Mouse (Mus musculus) MEL (cell line): ENCODE measurements around the gene Ncoa7. TPM values are rescaled to one million over a fixed set of nuclear protein-coding genes. Genes with fewer than 3 reads are reported as not detected.
"Not testable (repeated sequence)": the region's sequence is repeated elsewhere in the genome, so short reads cannot be mapped to it uniquely, and the experiment has no call there.

ENCODE experiments used
- DNase-seq: peaks from one replicate; pipeline ENCODE4 v3.0.0; 2011; ENCODE audit warnings: low read depth, low spot score
- H3K27ac ChIP-seq: 2 replicates; pipeline ENCODE4 v1.5.1; 2012; ENCODE audit warnings: low read depth, mild to moderate bottlenecking, control low read depth, low read length, moderate library complexity; ENCODE audit not compliant: control insufficient read depth
- H3K27me3 ChIP-seq, 2 experiments: fragments of 150-350 bp in 1 of 2; sonication (generic) in 1 of 2; 2 replicates each; pipeline ENCODE4 v1.6.1; 2012; ENCODE audit warnings: low read length in 2 of 2, mild to moderate bottlenecking in 2 of 2, improper control_type of control experiment in 1 of 2, moderate library complexity in 1 of 2; ENCODE audit not compliant: insufficient read depth in 2 of 2, control insufficient read depth in 1 of 2
- H3K36me3 ChIP-seq, 2 experiments: 2 replicates each; pipeline ENCODE4 v1.6.1; 2012 to 2014; ENCODE audit warnings: low read length in 2 of 2, improper control_type of control experiment in 1 of 2, inconsistent platforms in 1 of 2, mild to moderate bottlenecking in 1 of 2; ENCODE audit not compliant: insufficient read depth in 2 of 2, control insufficient read depth in 1 of 2
- H3K4me1 ChIP-seq, 2 experiments: fragments of 150-350 bp in 1 of 2; sonication (generic) in 1 of 2; 2 replicates each; pipeline ENCODE4 v1.6.1; 2012; ENCODE audit warnings: low read length in 2 of 2, improper control_type of control experiment in 1 of 2, mild to moderate bottlenecking in 1 of 2; ENCODE audit not compliant: insufficient read depth in 2 of 2, control insufficient read depth in 1 of 2
- H3K4me3 ChIP-seq, 2 experiments: fragments of 150-350 bp in 1 of 2; sonication (generic) in 1 of 2; 2 replicates each; pipeline ENCODE4 v1.5.1; 2012; ENCODE audit warnings: low read depth in 2 of 2, low read length in 2 of 2, mild to moderate bottlenecking in 2 of 2, moderate library complexity in 2 of 2, control low read depth in 1 of 2, improper control_type of control experiment in 1 of 2; ENCODE audit not compliant: control insufficient read depth in 1 of 2, insufficient read depth in 1 of 2
- H3K79me2 ChIP-seq: 2 replicates; pipeline ENCODE4 v1.6.1; 2012; ENCODE audit warnings: mild to moderate bottlenecking, low read length, moderate library complexity; ENCODE audit not compliant: control insufficient read depth, poor library complexity, insufficient read depth
- H3K9ac ChIP-seq: 2 replicates; pipeline ENCODE4 v1.6.1; 2012; ENCODE audit warnings: low read depth, mild to moderate bottlenecking, control low read depth, low read length, moderate library complexity; ENCODE audit not compliant: control insufficient read depth, poor library complexity, severe bottlenecking
- H3K9me3 ChIP-seq: fragments of 150-350 bp; sonication (generic); replicated peaks from 2 replicates; pipeline ENCODE4 v1.6.1; 2012; ENCODE audit warnings: mild to moderate bottlenecking, low read length, improper control_type of control experiment, moderate library complexity; ENCODE audit not compliant: insufficient read depth
- BHLHE40 ChIP-seq: IDR thresholded peaks from 2 replicates; pipeline ENCODE4 v1.6.1; 2012; ENCODE audit warnings: low read depth, mild to moderate bottlenecking, inconsistent platforms, low read length, improper control_type of control experiment, borderline replicate concordance
- CHD1 ChIP-seq: IDR thresholded peaks from 2 replicates; pipeline ENCODE4 v1.6.1; 2012; ENCODE audit warnings: low read depth, mild to moderate bottlenecking, inconsistent platforms, low read length, improper control_type of control experiment
- ELF1 ChIP-seq: IDR thresholded peaks from 2 replicates; pipeline ENCODE4 v1.6.1; 2014; ENCODE audit warnings: low read depth, mild to moderate bottlenecking, inconsistent platforms, low read length, improper control_type of control experiment, moderate library complexity
- GABPA ChIP-seq: IDR thresholded peaks from 2 replicates; pipeline ENCODE4 v1.6.1; 2012; ENCODE audit warnings: low read depth, mild to moderate bottlenecking, inconsistent platforms, low read length, improper control_type of control experiment, moderate library complexity
- GATA1 ChIP-seq: IDR thresholded peaks from 2 replicates; pipeline ENCODE4 v1.6.1; 2011; ENCODE audit warnings: low read depth, low read length, improper control_type of control experiment
- HCFC1 ChIP-seq: IDR thresholded peaks from 2 replicates; pipeline ENCODE4 v1.6.1; 2012; ENCODE audit warnings: low read depth, mild to moderate bottlenecking, inconsistent platforms, low read length, improper control_type of control experiment, moderate library complexity
- MAX ChIP-seq: IDR thresholded peaks from 2 replicates; pipeline ENCODE4 v1.6.1; 2011; ENCODE audit warnings: low read length, improper control_type of control experiment
- MYB ChIP-seq: IDR thresholded peaks from 2 replicates; pipeline ENCODE4 v1.6.1; 2011; ENCODE audit warnings: mild to moderate bottlenecking, low read depth, low read length, improper control_type of control experiment
- MYC ChIP-seq: IDR thresholded peaks from 2 replicates; pipeline ENCODE4 v1.6.1; 2011; ENCODE audit warnings: low read depth, mild to moderate bottlenecking, low read length, improper control_type of control experiment, moderate library complexity
- POLR2AphosphoS2 ChIP-seq: IDR thresholded peaks from 2 replicates; pipeline ENCODE4 v1.6.1; 2011; ENCODE audit warnings: low read length, improper control_type of control experiment
- POLR2AphosphoS5 ChIP-seq: IDR thresholded peaks from 2 replicates; pipeline ENCODE4 v1.6.1; 2012; ENCODE audit warnings: low read depth, borderline replicate concordance, mild to moderate bottlenecking, inconsistent platforms, low read length, moderate library complexity, mixed read lengths
- RCOR1 ChIP-seq: IDR thresholded peaks from 2 replicates; pipeline ENCODE4 v1.6.1; 2012; ENCODE audit warnings: low read depth, mild to moderate bottlenecking, inconsistent platforms, low read length, improper control_type of control experiment
- SIN3A ChIP-seq: IDR thresholded peaks from 2 replicates; pipeline ENCODE4 v1.6.1; 2012; ENCODE audit warnings: low read length, improper control_type of control experiment, inconsistent platforms
- TBP ChIP-seq: IDR thresholded peaks from 2 replicates; pipeline ENCODE4 v1.8.0; 2011; ENCODE audit warnings: low read depth, low read length, improper control_type of control experiment
- TCF12 ChIP-seq: IDR thresholded peaks from 2 replicates; pipeline ENCODE4 v1.6.1; 2014; ENCODE audit warnings: low read depth, mild to moderate bottlenecking, inconsistent platforms, low read length, improper control_type of control experiment, moderate library complexity
- USF2 ChIP-seq, 2 experiments: IDR thresholded peaks; 2 replicates each; pipeline ENCODE4 v1.6.1; 2011 to 2012; ENCODE audit warnings: improper control_type of control experiment in 2 of 2, low read length in 2 of 2, borderline replicate concordance in 1 of 2, inconsistent platforms in 1 of 2, low read depth in 1 of 2, mild to moderate bottlenecking in 1 of 2; ENCODE audit not compliant: insufficient read depth in 1 of 2
- ZC3H11A ChIP-seq: IDR thresholded peaks from 2 replicates; pipeline ENCODE4 v1.6.1; 2012; ENCODE audit warnings: low read depth, mild to moderate bottlenecking, inconsistent platforms, low read length, improper control_type of control experiment
- ZKSCAN1 ChIP-seq: IDR thresholded peaks from 2 replicates; pipeline ENCODE4 v1.6.1; 2012; ENCODE audit warnings: low read depth, mild to moderate bottlenecking, inconsistent platforms, low read length, improper control_type of control experiment, moderate library complexity
- polyA plus RNA-seq, 2 experiments: library from polyadenylated mRNA; stranded (reverse) in 1 of 2; unstranded in 1 of 2; fragments of >175 nt in 1 of 2; fragments of >200 nt in 1 of 2; gene quantifications; 2 replicates each; pipeline versions ENCODE4 v1.2.1 to v1.2.4; 2012; ENCODE audit warnings: low replicate concordance in 2 of 2, low read depth in 1 of 2; ENCODE audit not compliant: insufficient read length in 2 of 2, insufficient read depth in 1 of 2, missing spikeins in 1 of 2
- total RNA-seq: library from RNA; depleted of rRNA; stranded (reverse); fragments of 300-350 nt; gene quantifications from 2 replicates; pipeline ENCODE4 v1.2.3, GENCODE M21; 2012

Gene Ncoa7
- total and polyA plus RNA-seq, 3 experiments, result 1.7 to 64.9 (median 4.2) TPM

DNA sequence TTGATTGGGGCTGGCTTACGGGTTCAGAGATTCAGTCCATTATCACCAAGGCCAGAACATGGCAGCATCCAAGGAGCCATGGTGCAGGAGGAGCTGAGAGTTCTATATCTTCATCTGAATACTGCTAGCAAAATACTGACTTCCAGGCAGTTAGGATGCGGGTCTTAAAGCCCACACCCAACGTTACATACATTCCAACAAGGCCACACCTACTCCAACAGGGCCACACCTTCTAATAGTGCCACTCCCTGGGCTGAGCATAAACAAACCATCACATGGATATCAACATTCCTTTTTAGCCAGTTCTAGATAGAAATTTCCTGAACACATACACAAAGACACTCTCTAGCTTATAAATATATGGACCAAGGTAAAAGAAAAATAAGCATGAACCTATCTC lies 173.6 kb downstream of the Ncoa7 start, which contains the start of gene Hint3:
Hint3 (minus strand) TSS at position 120 of the 400 bp plus-strand sequence.
- Histone ChIP-seq H3K27me3 (no peaks in the 10 kb centered on the region), H3K27ac (no peak within 1 kb of the TSS), H3K4me1 (peaks cover 0 to 2% of the 10 kb centered on the region in 2 experiments; a peak in 1 of 4 replicates), H3K9ac (no peak within 1 kb of the TSS), H3K36me3 (peaks cover 0 to 5% of the 10 kb centered on the region in 2 experiments; a peak in 1 of 4 replicates), H3K4me3 (no peak within 1 kb of the TSS), H3K9me3 (no peaks in the 10 kb centered on the region), H3K79me2 (no peaks in the 10 kb centered on the region)
- no peak for TF ChIP-seq ZKSCAN1
- no peak for TF ChIP-seq POLR2AphosphoS5
- TF ChIP-seq ELF1, result no peak
- no peak for TF ChIP-seq MAX
- TF ChIP-seq GATA1, result no peak
- DNase-seq, result no peak

DNA sequence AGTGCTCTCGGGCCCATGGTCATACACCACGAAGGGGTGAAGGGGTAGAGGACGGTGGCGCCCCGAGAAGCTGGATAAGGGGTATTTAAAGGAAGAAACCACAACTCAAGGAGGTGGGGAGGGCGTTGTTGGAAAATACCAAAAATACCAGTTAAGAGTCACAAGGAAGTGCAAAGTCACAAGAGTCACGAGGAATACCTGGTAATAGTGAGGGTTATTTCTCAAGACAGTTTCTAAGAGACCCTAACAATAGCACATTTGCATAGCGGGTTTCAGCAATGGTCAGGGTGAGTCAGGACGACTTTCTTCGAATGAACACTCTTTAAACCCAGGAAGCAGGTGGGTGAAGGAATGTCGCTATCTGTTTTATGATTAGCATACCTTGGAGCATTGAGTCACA lies 174.7 kb downstream of the Ncoa7 start:
- H3K9me3 ChIP-seq, H3K4me1 ChIP-seq, H3K9ac ChIP-seq, H3K36me3 ChIP-seq, DNase-seq, H3K27me3 ChIP-seq, H3K79me2 ChIP-seq, H3K27ac ChIP-seq, H3K4me3 ChIP-seq: not testable (repeated sequence)

DNA sequence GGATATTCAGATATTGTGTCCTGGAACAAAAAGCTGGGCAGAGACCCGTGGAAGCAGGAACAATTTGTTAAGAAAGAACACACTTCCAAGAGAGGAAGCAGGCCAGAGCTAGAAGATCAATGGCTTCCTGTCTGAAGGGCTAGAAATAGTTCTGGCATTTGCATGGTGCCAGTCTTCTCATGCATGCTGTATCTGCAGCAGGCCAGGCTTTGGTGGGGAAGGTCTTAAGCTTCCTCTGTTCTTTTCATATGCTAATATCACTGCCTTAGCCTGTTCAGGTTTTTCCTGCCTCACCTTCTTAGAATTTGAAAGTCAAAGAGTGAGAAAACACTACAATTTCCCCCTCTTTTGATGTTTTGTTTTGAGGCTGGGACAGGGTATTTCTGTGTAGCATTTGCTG lies 175.6 kb downstream of the Ncoa7 start:
- DNase-seq, result no peak
- peaks cover 0 to 5% of the 10 kb centered on the region in 2 experiments; a peak in 2 of 4 replicates for H3K36me3 ChIP-seq

DNA sequence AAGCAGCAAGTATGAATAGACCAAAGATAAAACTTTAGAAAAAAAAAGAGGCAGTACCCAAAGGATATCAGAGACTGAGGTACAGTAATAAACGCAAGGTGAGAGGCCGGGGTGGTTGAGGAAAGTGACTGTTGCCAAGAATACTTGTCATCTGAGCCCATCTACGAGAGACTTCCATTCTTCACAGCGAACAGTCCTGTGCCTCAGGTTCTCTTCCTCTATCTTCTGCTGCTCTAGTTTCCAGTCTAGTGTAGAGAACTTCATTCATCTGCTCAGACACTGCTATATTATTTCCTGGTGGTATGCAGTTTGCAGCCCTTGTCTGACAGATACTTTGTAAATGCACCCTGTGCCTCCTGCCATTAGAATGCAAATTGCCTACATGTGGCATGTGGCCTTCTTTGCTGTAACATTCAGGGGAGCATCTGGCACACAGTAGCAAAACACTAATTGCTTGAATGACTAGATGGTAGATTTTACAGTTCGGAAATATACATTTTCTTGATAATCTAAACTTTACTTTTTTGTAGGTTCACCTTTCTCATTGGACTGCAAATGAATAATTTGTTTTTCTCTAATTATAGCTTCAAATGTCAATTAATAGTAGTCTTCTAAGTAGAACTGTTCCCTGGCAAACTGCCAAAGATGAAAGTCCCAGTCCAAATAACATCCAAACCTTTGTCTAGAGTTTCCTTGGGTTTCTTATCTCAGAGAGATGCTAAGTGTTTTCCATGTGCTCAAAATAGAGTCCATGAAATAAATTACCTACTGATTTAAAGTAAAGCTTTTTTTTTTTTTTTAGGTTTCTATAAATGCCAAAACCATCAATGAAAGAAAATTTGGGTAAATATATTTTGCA lies 178.7 kb downstream of the Ncoa7 start:
- H3K4me1 ChIP-seq, result peaks cover 4 to 6% of the 10 kb centered on the region in 2 experiments; a peak in 1 of 4 replicates
- peak; percentile 51 for DNase-seq
- H3K36me3 ChIP-seq, result peaks cover 0 to 6% of the 10 kb centered on the region in 2 experiments; a peak in 2 of 4 replicates
- no peak for TF ChIP-seq MYC
- no peak for TF ChIP-seq TCF12
- TF ChIP-seq ELF1, result no peak
- TF ChIP-seq GABPA, result no peak
- no peak for TF ChIP-seq POLR2AphosphoS2
- TF ChIP-seq SIN3A, result no peak
- no peak for TF ChIP-seq HCFC1
- TF ChIP-seq BHLHE40, result no peak
- TF ChIP-seq USF2 (IDR thresholded peaks at IDR 0.05; ENCODE audit: borderline replicate concordance in 1 of 2, insufficient read depth in 1 of 2, low read depth in 1 of 2, low read length in 2 of 2), result no peak
- no peak for TF ChIP-seq TBP
- no peak for TF ChIP-seq RCOR1
- TF ChIP-seq CHD1, result no peak
- no peak overlapping the region for H3K27ac ChIP-seq
- H3K4me3 ChIP-seq, result peak overlapping the region in 1 of 2 experiments; percentile 3; a peak in 2 of 4 replicates
- no peaks in the 10 kb centered on the region for H3K9me3 ChIP-seq
- H3K79me2 ChIP-seq, result no peaks in the 10 kb centered on the region
- no peaks in the 10 kb centered on the region for H3K27me3 ChIP-seq
- no peak overlapping the region for H3K9ac ChIP-seq

More for the DNA sequence above, 175.6 kb downstream of the Ncoa7 start:
- no peak overlapping the region for H3K9ac ChIP-seq
- TF ChIP-seq ZC3H11A (no peak), MYB (no peak)
- no peak overlapping the region for H3K27ac ChIP-seq
- no peaks in the 10 kb centered on the region for H3K79me2 ChIP-seq
- no peaks in the 10 kb centered on the region for H3K27me3 ChIP-seq
- H3K4me3 ChIP-seq, result no peak overlapping the region
- no peaks in the 10 kb centered on the region for H3K9me3 ChIP-seq
- H3K4me1 ChIP-seq, result peaks cover 4 to 8% of the 10 kb centered on the region in 2 experiments; a peak in 2 of 4 replicates
